Mouse (Mus musculus): ENCODE data around the gene Cyth4.

The Cyth4 gene

GRCm38 (mm10) chr15:78596914-78597313 is at the start of gene Cyth4:
Cyth4 (plus strand) TSS chr15:78597047.
- DNase-seq = peak; percentile 37

- DNase-seq = peak; percentile 62
These were observed 49.2 kb upstream of the Cyth4 start for GRCm38 (mm10) chr15:78547415-78548335.

- DNase-seq = no peak
These were observed 48.5 kb upstream of the Cyth4 start for GRCm38 (mm10) chr15:78548336-78548665.

- no peak for DNase-seq
These were observed 48.1 kb upstream of the Cyth4 start for GRCm38 (mm10) chr15:78548711-78549110.

GRCm38 (mm10) chr15:78549189-78549734 is 47.6 kb upstream of the Cyth4 start:
- no peak for DNase-seq

- DNase-seq = peak; percentile 32
These were observed 42.1 kb upstream of the Cyth4 start for GRCm38 (mm10) chr15:78554545-78555313.

GRCm38 (mm10) chr15:78557693-78558535 is 38.9 kb upstream of the Cyth4 start:
- DNase-seq = no peak

- DNase-seq = no peak
These were observed 37.5 kb upstream of the Cyth4 start for GRCm38 (mm10) chr15:78559141-78559979.

- no peak for DNase-seq
These were observed 33.5 kb upstream of the Cyth4 start for GRCm38 (mm10) chr15:78563344-78563743.

GRCm38 (mm10) chr15:78563937-78564336 is 32.9 kb upstream of the Cyth4 start:
- no peak for DNase-seq

- DNase-seq = no peak
These were observed 31.9 kb upstream of the Cyth4 start for GRCm38 (mm10) chr15:78564764-78565435.

- DNase-seq = no peak
These were observed 29.2 kb upstream of the Cyth4 start for GRCm38 (mm10) chr15:78567608-78568120.

- DNase-seq = no peak
These were observed 26.7 kb upstream of the Cyth4 start for GRCm38 (mm10) chr15:78570170-78570569.

GRCm38 (mm10) chr15:78571554-78572269 is 25.1 kb upstream of the Cyth4 start:
- DNase-seq = no peak

- DNase-seq = no peak
These were observed 24.6 kb upstream of the Cyth4 start for GRCm38 (mm10) chr15:78572270-78572600.

- DNase-seq = no peak
These were observed 24.0 kb upstream of the Cyth4 start, which contains the start of gene Rac2 for GRCm38 (mm10) chr15:78572658-78573397. Rac2 (minus strand) TSS chr15:78572783.

GRCm38 (mm10) chr15:78576284-78576810 is 20.5 kb upstream of the Cyth4 start:
- DNase-seq = no peak

GRCm38 (mm10) chr15:78583352-78583751 is 13.5 kb upstream of the Cyth4 start:
- no peak for DNase-seq

- no peak for DNase-seq
These were observed 11.4 kb upstream of the Cyth4 start for GRCm38 (mm10) chr15:78585404-78585803.
